Mouse (Mus musculus) testis, adult 2 months (tissue): ENCODE data around the gene Khsrp. TPM values are rescaled to one million over a fixed set of nuclear protein-coding genes. Genes with fewer than 3 reads are reported as not detected.

Experiments used
- H3K27ac ChIP-seq: fragments of 200-500 bp; 2 replicates; pipeline ENCODE4 v1.5.1; 2012; ENCODE audit warnings: low read depth, low read length; ENCODE audit not compliant: control insufficient read depth, insufficient read depth
- H3K27me3 ChIP-seq: fragments of 200-500 bp; 2 replicates; pipeline ENCODE4 v1.6.1; 2012; ENCODE audit warnings: mild to moderate bottlenecking, low read length, moderate library complexity; ENCODE audit not compliant: control insufficient read depth, insufficient read depth
- H3K36me3 ChIP-seq: fragments of 200-500 bp; 2 replicates; pipeline ENCODE4 v1.6.1; 2012; ENCODE audit warnings: mild to moderate bottlenecking, low read length; ENCODE audit not compliant: control insufficient read depth, insufficient read depth
- H3K4me1 ChIP-seq: fragments of 200-500 bp; 2 replicates; pipeline ENCODE4 v1.6.1; 2012; ENCODE audit warnings: low read length; ENCODE audit not compliant: control insufficient read depth, insufficient read depth
- H3K4me3 ChIP-seq: fragments of 200-500 bp; 2 replicates; pipeline ENCODE4 v1.5.1; 2012; ENCODE audit warnings: low read depth, mild to moderate bottlenecking, low read length, moderate library complexity, mixed read lengths; ENCODE audit not compliant: control insufficient read depth
- CTCF ChIP-seq: fragments of 200-500 bp; IDR thresholded peaks from 2 replicates; pipeline ENCODE4 v1.5.1; 2012; ENCODE audit warnings: low read depth, mild to moderate bottlenecking, inconsistent platforms, low read length, moderate library complexity; ENCODE audit not compliant: control insufficient read depth, insufficient read depth, insufficient replicate concordance
- POLR2A ChIP-seq: fragments of 200-500 bp; IDR thresholded peaks from 2 replicates; pipeline ENCODE4 v1.6.1; 2012; ENCODE audit warnings: low read depth, mild to moderate bottlenecking, inconsistent platforms, low read length, moderate library complexity; ENCODE audit not compliant: control insufficient read depth
- polyA plus RNA-seq: library from polyadenylated mRNA; depleted of rRNA; stranded (reverse); fragments of >200 nt; gene quantifications from 2 replicates; pipeline ENCODE4 v1.2.3, GENCODE M21; 2012

Gene Khsrp
- polyA plus RNA-seq, 1 experiment, result 45.2 TPM

GRCm38 (mm10) chr17:56995046-56995445 lies 36.3 kb downstream of the Khsrp start:
- H3K4me1 ChIP-seq, result peaks cover 11% of the 10 kb centered on the region
- TF ChIP-seq CTCF, result no peak
- no peak for TF ChIP-seq POLR2A
- H3K27me3 ChIP-seq, result no peaks in the 10 kb centered on the region
- H3K4me3 ChIP-seq, result no peak overlapping the region
- no peaks in the 10 kb centered on the region for H3K36me3 ChIP-seq
- H3K27ac ChIP-seq, result no peak overlapping the region

GRCm38 (mm10) chr17:56990966-56991365 lies 40.4 kb downstream of the Khsrp start:
- peaks cover 5% of the 10 kb centered on the region for H3K4me1 ChIP-seq
- TF ChIP-seq CTCF (no peak), POLR2A (no peak)
- no peak overlapping the region for H3K27ac ChIP-seq
- H3K36me3 ChIP-seq, result no peaks in the 10 kb centered on the region
- no peaks in the 10 kb centered on the region for H3K27me3 ChIP-seq
- no peak overlapping the region for H3K4me3 ChIP-seq

- Histone ChIP-seq H3K4me3 (peak within 1 kb of the TSS; percentile 95), H3K36me3 (no peaks in the 10 kb centered on the region), H3K27ac (peak within 1 kb of the TSS; percentile 75), H3K4me1 (peaks cover 5% of the 10 kb centered on the region), H3K27me3 (no peaks in the 10 kb centered on the region)
- TF ChIP-seq CTCF (no peak), POLR2A (peak; percentile 84)
Observed at GRCm38 (mm10) chr17:56990115-56990746, 41.1 kb downstream of the Khsrp start, which contains the start of gene Clpp. Clpp (plus strand) TSS chr17:56990305.

- peak overlapping the region; percentile 95 for H3K4me3 ChIP-seq
- peak overlapping the region; percentile 75 for H3K27ac ChIP-seq
- no peaks in the 10 kb centered on the region for H3K36me3 ChIP-seq
- no peaks in the 10 kb centered on the region for H3K27me3 ChIP-seq
- TF ChIP-seq POLR2A (no peak), CTCF (no peak)
- peaks cover 5% of the 10 kb centered on the region for H3K4me1 ChIP-seq
Observed at GRCm38 (mm10) chr17:56989467-56990114, 41.7 kb downstream of the Khsrp start.

GRCm38 (mm10) chr17:56988921-56989430 lies 42.3 kb downstream of the Khsrp start:
- Histone ChIP-seq H3K36me3 (no peaks in the 10 kb centered on the region), H3K27ac (no peak overlapping the region), H3K27me3 (no peaks in the 10 kb centered on the region), H3K4me1 (peaks cover 5% of the 10 kb centered on the region), H3K4me3 (no peak overlapping the region)
- TF ChIP-seq CTCF (no peak), POLR2A (no peak)

GRCm38 (mm10) chr17:56988441-56988840 lies 42.9 kb downstream of the Khsrp start:
- H3K4me3 ChIP-seq, result no peak overlapping the region
- H3K27ac ChIP-seq, result no peak overlapping the region
- no peaks in the 10 kb centered on the region for H3K27me3 ChIP-seq
- no peak for TF ChIP-seq POLR2A
- no peak for TF ChIP-seq CTCF
- H3K4me1 ChIP-seq, result peaks cover 5% of the 10 kb centered on the region
- H3K36me3 ChIP-seq, result no peaks in the 10 kb centered on the region

GRCm38 (mm10) chr17:56986105-56986805 lies 45.1 kb downstream of the Khsrp start:
- Histone ChIP-seq H3K4me1 (peaks cover 5% of the 10 kb centered on the region), H3K27ac (no peak overlapping the region), H3K36me3 (no peaks in the 10 kb centered on the region), H3K4me3 (no peak overlapping the region), H3K27me3 (no peaks in the 10 kb centered on the region)
- TF ChIP-seq CTCF, result no peak
- no peak for TF ChIP-seq POLR2A
